Mouse (Mus musculus) cortical plate, adult 2 months (tissue): ENCODE data around the gene Itgae. TPM values are rescaled to one million over a fixed set of nuclear protein-coding genes. Genes with fewer than 3 reads are reported as not detected.

Experiments used
- H3K27ac ChIP-seq: fragments of 200-500 bp; 2 replicates; pipeline ENCODE4 v1.5.1; 2012; ENCODE audit warnings: low read length, control low read depth, inconsistent platforms; ENCODE audit not compliant: insufficient read depth
- H3K4me1 ChIP-seq: fragments of 200-500 bp; 2 replicates; pipeline ENCODE4 v1.6.1; 2011; ENCODE audit warnings: low read length; ENCODE audit not compliant: control insufficient read depth, insufficient read depth
- H3K4me3 ChIP-seq: fragments of 200-500 bp; 2 replicates; pipeline ENCODE4 v1.5.1; 2011; ENCODE audit warnings: mild to moderate bottlenecking, low read length, control low read depth; ENCODE audit not compliant: insufficient read depth
- CTCF ChIP-seq: fragments of 200-500 bp; IDR thresholded peaks from 2 replicates; pipeline ENCODE4 v1.5.1; 2011; ENCODE audit warnings: mild to moderate bottlenecking, control low read depth, low read length; ENCODE audit not compliant: insufficient read depth; ENCODE audit errors: extremely low read depth
- POLR2A ChIP-seq: fragments of 200-500 bp; IDR thresholded peaks from 2 replicates; pipeline ENCODE4 v1.6.1; 2011; ENCODE audit warnings: mild to moderate bottlenecking, low read length, control low read depth; ENCODE audit not compliant: insufficient read depth; ENCODE audit errors: extremely low read depth
- polyA plus RNA-seq: library from polyadenylated mRNA; depleted of rRNA; stranded (reverse); fragments of >200 nt; gene quantifications from 2 replicates; pipeline ENCODE4 v1.2.3, GENCODE M21; 2012; rRNA removed

Gene Itgae
- 0.21 and 0.25 TPM in 2 replicates for polyA plus RNA-seq

DNA sequence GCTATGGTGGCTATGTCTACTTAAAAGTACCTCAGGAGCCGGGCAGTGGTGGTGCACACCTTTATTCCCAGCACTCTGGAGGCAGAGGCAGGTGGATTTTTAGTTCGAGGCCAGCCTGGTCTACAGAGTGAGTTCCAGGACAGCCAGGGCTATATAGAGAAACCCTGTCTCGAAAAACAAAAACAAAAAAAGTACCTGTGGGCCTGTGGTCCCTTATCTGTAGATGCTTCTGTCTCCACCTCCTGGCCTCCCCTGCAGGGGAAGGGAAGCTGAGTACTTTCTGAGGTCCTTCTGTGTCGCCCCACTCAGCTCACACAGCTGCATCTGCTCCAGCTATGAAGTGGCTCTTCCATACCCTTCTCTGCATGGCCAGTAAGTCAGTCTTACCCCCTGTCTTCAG, at the start of gene Itgae:
Itgae (plus strand) TSS at position 301 of the 400 bp plus-strand sequence.
- Histone ChIP-seq H3K4me1 (no peaks in the 10 kb centered on the region), H3K4me3 (no peak within 1 kb of the TSS), H3K27ac (no peak within 1 kb of the TSS)
- TF ChIP-seq CTCF (no peak), POLR2A (no peak)

DNA sequence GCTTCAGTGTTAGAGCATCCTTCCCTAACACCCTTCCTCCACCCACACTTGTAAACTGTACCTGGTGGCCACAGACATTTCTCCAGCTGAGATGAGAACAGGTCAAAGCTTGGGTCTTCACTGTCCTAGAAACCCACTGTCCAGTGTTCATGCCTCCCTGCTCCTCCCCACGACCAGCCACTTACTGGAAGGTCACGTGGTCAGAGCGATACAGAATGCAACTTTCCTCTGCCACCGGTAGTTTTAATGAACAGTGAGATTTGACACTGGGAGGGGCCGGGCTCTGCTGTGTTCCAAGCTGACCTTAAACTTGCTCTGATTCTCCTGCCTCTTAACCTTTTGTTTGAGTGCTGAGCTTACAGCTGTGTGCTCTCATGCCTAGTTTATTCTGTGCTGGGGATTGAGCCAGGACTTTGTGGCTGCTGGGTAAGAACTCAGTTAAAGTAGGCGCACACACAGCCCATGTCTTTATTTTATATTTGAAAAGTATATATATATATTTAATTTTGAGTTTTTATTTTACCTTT, 46.1 kb upstream of the Itgae start:
- Histone ChIP-seq H3K4me3 (no peak overlapping the region), H3K4me1 (no peaks in the 10 kb centered on the region), H3K27ac (no peak overlapping the region)
- TF ChIP-seq CTCF = no peak
- TF ChIP-seq POLR2A = no peak

DNA sequence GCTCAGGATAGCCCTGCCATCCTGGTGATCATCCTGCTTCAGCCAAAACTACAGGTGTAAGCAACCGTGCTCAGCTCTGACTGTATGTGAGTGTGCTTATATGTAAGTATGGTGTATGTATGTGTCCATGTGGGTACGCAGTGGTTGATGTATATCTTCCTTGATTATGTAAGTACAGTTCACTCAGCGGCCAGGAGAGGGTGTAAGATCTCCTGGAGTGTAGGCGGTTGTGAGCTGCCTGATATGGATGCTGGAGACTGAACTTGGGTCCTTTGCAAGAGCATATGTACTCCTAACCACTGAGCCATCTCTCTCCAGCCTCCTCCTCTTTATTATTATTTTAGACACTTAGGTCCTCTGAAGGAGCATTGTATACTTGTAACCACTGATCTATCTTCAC, 45.6 kb upstream of the Itgae start:
- H3K27ac ChIP-seq = no peak overlapping the region
- TF ChIP-seq POLR2A (no peak), CTCF (no peak)
- no peaks in the 10 kb centered on the region for H3K4me1 ChIP-seq
- H3K4me3 ChIP-seq = no peak overlapping the region

DNA sequence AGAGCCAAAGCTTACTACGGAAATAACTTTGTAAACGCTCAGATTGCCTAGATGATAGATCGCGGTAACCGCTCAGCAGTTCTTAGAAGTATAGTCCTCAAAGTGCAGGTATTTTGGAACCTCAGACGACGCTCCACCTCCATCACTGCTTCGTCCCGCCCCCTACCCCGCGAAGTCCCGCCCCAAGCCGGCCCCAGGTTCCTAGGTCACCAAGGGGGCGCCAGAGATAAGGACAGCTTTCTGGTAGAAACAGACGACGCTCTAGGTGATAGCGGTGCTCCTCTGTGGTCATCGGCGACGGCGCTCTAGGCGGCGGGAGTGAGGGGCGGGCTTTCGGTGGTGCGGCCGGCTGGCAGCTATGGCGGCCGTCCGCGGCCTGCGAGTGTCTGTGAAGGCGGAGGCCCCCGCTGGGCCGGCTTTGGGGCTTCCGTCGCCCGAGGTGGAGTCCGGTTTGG, 42.8 kb upstream of the Itgae start, which contains the start of gene Ncbp3:
Ncbp3 (plus strand) TSS at position 242 of the 455 bp plus-strand sequence.
- no peak within 1 kb of the TSS for H3K27ac ChIP-seq
- H3K4me3 ChIP-seq = peak within 1 kb of the TSS; percentile 77
- peak; percentile 58 for TF ChIP-seq CTCF
- TF ChIP-seq POLR2A = no peak; the same call in 1 of the 2 replicates
- H3K4me1 ChIP-seq = no peaks in the 10 kb centered on the region

DNA sequence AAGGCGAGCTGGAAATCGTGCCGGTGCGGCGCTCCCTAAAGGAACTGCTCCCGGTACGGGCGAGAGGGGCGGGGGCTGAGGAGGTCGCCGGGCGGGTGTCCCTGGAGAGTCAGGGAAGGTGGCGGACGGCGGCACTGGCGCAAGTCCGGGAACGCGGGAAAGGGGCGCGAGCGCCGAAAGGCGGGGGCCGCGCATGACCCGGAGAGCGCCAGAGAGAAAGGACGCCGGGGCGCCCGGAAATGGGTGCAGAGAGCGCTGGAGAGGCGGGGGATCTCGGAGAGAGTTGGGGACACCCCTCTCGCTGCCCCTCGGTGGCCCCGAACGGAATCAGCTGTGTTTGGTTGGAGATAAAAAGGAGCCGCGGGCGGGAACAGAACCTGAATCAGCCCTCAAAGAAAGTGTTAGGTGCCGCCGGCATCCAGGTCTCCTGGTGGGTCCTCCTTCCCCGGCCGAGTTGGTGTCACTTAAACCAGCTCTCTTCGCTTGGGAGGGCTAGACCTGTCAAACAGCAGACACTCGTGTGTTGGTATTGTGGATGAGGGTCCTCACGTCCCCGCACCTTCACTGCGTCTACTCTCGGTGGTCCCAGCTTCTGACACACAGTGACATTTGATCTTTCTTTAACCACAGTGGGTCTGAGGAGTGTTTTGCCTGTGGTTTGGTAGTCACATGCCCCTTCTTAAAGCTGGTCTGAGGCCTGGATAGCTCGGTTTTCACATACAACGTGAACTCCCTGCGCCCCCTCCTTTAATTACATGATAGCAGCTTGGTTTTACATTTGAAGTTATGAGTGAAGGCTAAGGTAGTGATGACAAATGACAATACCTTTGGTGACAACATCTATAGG, 42.1 kb upstream of the Itgae start:
- TF ChIP-seq POLR2A = no peak
- Histone ChIP-seq H3K27ac (no peak overlapping the region), H3K4me3 (peak overlapping the region; percentile 77), H3K4me1 (no peaks in the 10 kb centered on the region)

DNA sequence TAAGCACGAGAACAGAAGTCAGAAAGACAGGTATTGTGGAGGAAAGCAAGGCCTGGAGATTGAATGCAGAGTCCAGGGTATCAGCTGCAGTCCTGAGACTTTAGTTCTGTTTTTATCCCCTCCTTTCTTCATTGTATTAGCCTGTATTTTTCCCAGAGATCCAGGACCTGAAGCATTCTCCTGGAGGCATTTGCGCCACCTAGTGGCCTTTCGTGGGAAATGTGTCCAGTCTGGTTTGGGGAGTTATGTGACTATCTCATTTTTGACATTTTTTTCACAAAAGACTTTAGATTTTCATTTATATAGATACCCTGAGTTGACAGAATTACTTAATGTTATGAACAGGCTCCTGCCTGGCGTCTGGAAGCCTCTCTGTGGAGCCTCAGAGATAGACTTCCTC, 41.0 kb upstream of the Itgae start:
- Histone ChIP-seq H3K4me3 (peak overlapping the region; percentile 77; the same call in 1 of the 2 replicates), H3K27ac (no peak overlapping the region), H3K4me1 (no peaks in the 10 kb centered on the region)
- TF ChIP-seq CTCF = peak; percentile 84
- no peak for TF ChIP-seq POLR2A

DNA sequence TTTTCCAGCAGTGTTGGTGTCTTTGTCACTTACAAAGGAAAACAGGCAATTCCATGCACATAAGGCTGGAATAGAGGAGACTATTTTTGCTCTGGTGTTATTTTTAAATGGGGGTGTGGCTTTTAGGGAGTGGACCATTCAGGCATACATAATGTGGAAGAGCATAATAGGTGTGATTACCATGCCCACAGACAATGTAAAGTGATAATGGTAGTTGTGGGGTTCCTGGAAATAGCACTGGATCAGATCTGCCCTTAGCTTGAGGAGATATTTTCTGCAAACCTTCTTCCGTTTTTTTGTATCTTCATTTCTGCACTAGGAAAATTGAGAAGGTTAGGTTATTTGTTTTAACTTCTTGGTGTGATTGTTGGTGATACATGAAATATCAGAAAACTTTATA, 37.6 kb upstream of the Itgae start:
- TF ChIP-seq POLR2A (no peak), CTCF (no peak)
- no peaks in the 10 kb centered on the region for H3K4me1 ChIP-seq

DNA sequence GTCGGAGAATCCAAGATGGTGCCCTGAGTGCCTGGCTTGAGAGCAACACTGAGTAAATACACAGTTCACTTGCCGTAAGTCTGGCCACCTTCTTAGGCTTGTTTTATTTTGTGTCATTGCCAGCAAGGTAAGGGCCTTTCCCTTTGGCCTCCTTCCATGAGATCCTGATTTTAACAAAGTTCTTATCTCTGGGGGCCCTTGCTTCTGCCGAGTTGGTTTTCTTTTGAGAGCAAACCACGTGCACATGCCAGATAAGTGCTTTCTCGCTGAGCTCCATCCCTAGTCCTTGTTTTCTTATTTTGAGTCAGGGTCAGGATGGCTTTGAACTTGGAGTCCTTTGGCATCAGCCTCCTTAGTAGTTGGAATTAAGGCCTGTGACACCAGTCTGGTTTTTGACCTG, 32.7 kb upstream of the Itgae start:
- Histone ChIP-seq H3K4me3 (no peak overlapping the region), H3K27ac (no peak overlapping the region), H3K4me1 (no peaks in the 10 kb centered on the region)
- no peak for TF ChIP-seq CTCF
- no peak for TF ChIP-seq POLR2A

More for the DNA sequence above, 37.6 kb upstream of the Itgae start:
- no peak overlapping the region for H3K4me3 ChIP-seq
- H3K27ac ChIP-seq = no peak overlapping the region

DNA sequence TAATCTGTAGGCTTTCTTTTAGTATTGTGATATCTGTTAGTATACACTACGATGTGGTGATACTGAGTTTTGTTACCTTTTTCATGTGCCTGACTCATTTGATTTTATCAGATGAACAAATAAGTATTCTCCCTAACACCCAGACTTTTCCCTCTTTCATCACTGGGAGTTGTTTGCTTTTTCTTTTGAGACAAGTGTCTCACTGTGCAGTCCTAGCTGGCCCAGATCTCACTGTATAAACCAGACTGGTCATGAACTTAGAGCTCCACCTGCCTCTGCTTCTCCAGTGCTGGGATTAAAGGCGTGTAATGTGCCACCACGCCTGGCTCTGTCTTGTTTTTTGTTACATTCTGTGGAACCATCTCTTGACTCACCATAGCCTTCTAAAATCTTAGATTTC, 30.8 kb upstream of the Itgae start:
- no peak overlapping the region for H3K4me3 ChIP-seq
- TF ChIP-seq CTCF = no peak
- TF ChIP-seq POLR2A = no peak
- no peaks in the 10 kb centered on the region for H3K4me1 ChIP-seq
- H3K27ac ChIP-seq = no peak overlapping the region

DNA sequence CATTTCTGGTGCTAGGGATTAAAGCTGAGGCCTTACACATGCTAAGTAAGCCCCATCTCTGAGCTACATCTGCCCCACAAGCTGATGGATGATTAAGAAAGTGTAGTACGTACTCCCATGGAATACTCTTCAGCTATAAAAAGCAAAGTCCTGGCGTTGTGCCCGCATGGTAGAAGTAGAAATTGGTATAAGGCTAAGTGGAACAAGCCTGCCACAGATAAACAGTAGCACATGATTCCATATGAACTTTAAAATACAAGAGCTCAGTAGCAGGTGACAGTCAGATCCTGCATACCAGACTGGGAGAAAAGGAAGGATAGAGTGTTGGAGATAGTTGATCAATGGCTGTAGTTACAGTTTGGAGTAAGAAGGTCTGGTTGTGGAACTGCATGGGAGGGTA, 29.0 kb upstream of the Itgae start:
- TF ChIP-seq POLR2A = no peak
- TF ChIP-seq CTCF = no peak
- no peak overlapping the region for H3K27ac ChIP-seq
- H3K4me3 ChIP-seq = no peak overlapping the region
- no peaks in the 10 kb centered on the region for H3K4me1 ChIP-seq
